8 mouse cellular contexts compared by ENCODE assay signal in the genomic region with DNA sequence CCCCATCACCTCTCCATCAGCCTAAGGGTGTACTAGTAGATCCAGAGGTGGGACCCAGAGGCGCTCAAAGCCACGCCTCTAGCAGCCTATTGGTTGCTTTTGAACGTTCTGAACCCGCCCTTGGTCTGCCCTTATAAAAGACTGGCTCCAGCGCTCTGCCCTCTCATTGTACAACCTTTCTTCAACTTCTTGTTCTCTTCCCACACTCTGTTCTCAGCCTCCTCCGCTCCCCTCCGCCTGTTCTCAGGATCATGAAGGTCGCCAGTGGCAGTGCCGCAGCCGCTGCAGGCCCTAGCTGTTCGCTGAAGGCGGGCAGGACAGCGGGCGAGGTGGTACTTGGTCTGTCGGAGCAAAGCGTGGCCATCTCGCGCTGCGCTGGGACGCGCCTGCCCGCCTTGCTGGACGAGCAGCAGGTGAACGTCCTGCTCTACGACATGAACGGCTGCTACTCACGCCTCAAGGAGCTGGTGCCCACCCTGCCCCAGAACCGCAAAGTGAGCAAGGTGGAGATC. TPM values are rescaled to one million over a fixed set of nuclear protein-coding genes. Genes with fewer than 3 reads are reported as not detected.
A peak's percentile ranks its signal among the peaks of the same experiment; 100 is the strongest.
DNase-seq lines count a peak whose midpoint lies in the region; ATAC-seq and TF ChIP-seq lines count a peak whose summit lies in the region.

A gene (plus strand): TSS at position 162 of the 512 bp plus-strand sequence.

- TF ChIP-seq CTCF in heart, adult 2 months (IDR thresholded peaks at IDR 0.05), result no peak
- no peak for TF ChIP-seq CTCF in kidney, adult 2 months (conservative IDR thresholded peaks at IDR 0.05; ENCODE audit: insufficient read depth, insufficient read length, low read depth, low read length)

- peak within 1 kb of the TSS; percentile 83 for H3K4me3 ChIP-seq in embryonic facial prominence, embryonic 14.5 days (ENCODE audit: low read depth, low read length)
- peak within 1 kb of the TSS; percentile 63 for H3K4me3 ChIP-seq in heart, adult 2 months
- peak within 1 kb of the TSS; percentile 76 for H3K4me3 ChIP-seq in kidney, adult 2 months (ENCODE audit: insufficient read depth, low read depth, low read length)
- peak within 1 kb of the TSS; percentile 88 for H3K4me3 ChIP-seq in limb, embryonic 14.5 days (replicated peaks; ENCODE audit: low read length)
- H3K4me3 ChIP-seq in midbrain, embryonic 16.5 days (ENCODE audit: low read depth, low read length), result peak within 1 kb of the TSS; percentile 41

- peak; percentile 99 for DNase-seq in 3T3-L1 (ENCODE audit: low read depth, low spot score)
- peak; percentile 93 for DNase-seq in adrenal gland, adult 2 months
- DNase-seq in embryonic facial prominence, embryonic 14.5 days (ENCODE audit: low spot score), result peak; percentile 98
- DNase-seq in heart, adult 2 months, result peak; percentile 90 to 91
- peak; percentile 96 for DNase-seq in kidney, adult 2 months
- DNase-seq in limb, embryonic 14.5 days (ENCODE audit: low spot score), result peak; percentile 99
- peak; percentile 52 to 72 for DNase-seq in spleen, postnatal 36 days (ENCODE audit: low spot score in 2 of 2)

- peak; percentile 91; the same call in 1 of the 2 replicates for TF ChIP-seq EP300 in heart, adult 2 months (IDR thresholded peaks at IDR 0.05; ENCODE audit: insufficient read depth, low read depth, low read length)

- TF ChIP-seq POLR2A in heart, adult 2 months (IDR thresholded peaks at IDR 0.05; ENCODE audit: insufficient read depth, low read depth, low read length), result peak; percentile 100
- TF ChIP-seq POLR2A in kidney, adult 2 months (IDR thresholded peaks at IDR 0.05; ENCODE audit: low read depth, low read length), result peak; percentile 63
- peak; percentile 99; the same call in 1 of the 2 replicates for TF ChIP-seq POLR2A in limb, embryonic 14.5 days (IDR thresholded peaks at IDR 0.05; ENCODE audit: borderline replicate concordance, extremely low read depth, insufficient read depth, insufficient read length)

- no peaks in the 10 kb centered on the region for H3K27me3 ChIP-seq in embryonic facial prominence, embryonic 14.5 days (replicated peaks; ENCODE audit: control insufficient read depth, insufficient read depth, low read length)
- no peaks in the 10 kb centered on the region for H3K27me3 ChIP-seq in heart, adult 2 months (ENCODE audit: control insufficient read depth, insufficient read depth, low read length)
- H3K27me3 ChIP-seq in kidney, adult 2 months (replicated peaks; ENCODE audit: control insufficient read depth, insufficient read depth, low read length), result no peaks in the 10 kb centered on the region
- no peaks in the 10 kb centered on the region for H3K27me3 ChIP-seq in limb, embryonic 14.5 days (ENCODE audit: control insufficient read depth, insufficient read depth, low read length)
- no peaks in the 10 kb centered on the region; the same call in 1 of the 2 replicates for H3K27me3 ChIP-seq in midbrain, embryonic 16.5 days (ENCODE audit: control insufficient read depth, insufficient read depth, low read depth, low read length)

- H3K4me1 ChIP-seq in embryonic facial prominence, embryonic 14.5 days (ENCODE audit: control insufficient read depth, insufficient read depth, low read length), result peaks cover 37% of the 10 kb centered on the region
- peaks cover 7% of the 10 kb centered on the region for H3K4me1 ChIP-seq in heart, adult 2 months (ENCODE audit: control insufficient read depth, insufficient read depth, low read length)
- peaks cover 8% of the 10 kb centered on the region; the same call in 1 of the 2 replicates for H3K4me1 ChIP-seq in kidney, adult 2 months (ENCODE audit: control insufficient read depth, insufficient read depth, low read length)
- peaks cover 27% of the 10 kb centered on the region for H3K4me1 ChIP-seq in limb, embryonic 14.5 days (ENCODE audit: control insufficient read depth, insufficient read depth, low read length)
- H3K4me1 ChIP-seq in midbrain, embryonic 16.5 days (ENCODE audit: control insufficient read depth, insufficient read depth, low read length), result peaks cover 30% of the 10 kb centered on the region

- intact Hi-C loops in heart, adult 2 months (cut with DNase I), result loop anchor here (1.0 kb wide), 2 partner anchors 12 to 50 kb away; no protein-coding TSS in a partner anchor

- peaks cover 5% of the 10 kb centered on the region; the same call in 1 of the 2 replicates for H3K36me3 ChIP-seq in embryonic facial prominence, embryonic 14.5 days (ENCODE audit: control insufficient read depth, insufficient read depth, low read length)
- no peaks in the 10 kb centered on the region for H3K36me3 ChIP-seq in heart, adult 2 months (ENCODE audit: control insufficient read depth, insufficient read depth, low read length)
- H3K36me3 ChIP-seq in kidney, adult 2 months (ENCODE audit: control insufficient read depth, insufficient read depth, low read length), result no peaks in the 10 kb centered on the region
- H3K36me3 ChIP-seq in limb, embryonic 14.5 days (ENCODE audit: control insufficient read depth, insufficient read depth, low read length), result peaks cover 11% of the 10 kb centered on the region; the same call in 1 of the 2 replicates
- H3K36me3 ChIP-seq in midbrain, embryonic 16.5 days (ENCODE audit: control insufficient read depth, insufficient read depth, low read length), result no peaks in the 10 kb centered on the region

- peak; percentile 76 for ATAC-seq in embryonic facial prominence, embryonic 14.5 days (ENCODE audit: low read depth)
- peak; percentile 77 for ATAC-seq in limb, embryonic 14.5 days (ENCODE audit: low FRiP score, low read depth)
- peak; percentile 66 for ATAC-seq in midbrain, embryonic 16.5 days

- H3K79me2 ChIP-seq in heart, adult 2 months (replicated peaks; ENCODE audit: control insufficient read depth, insufficient read depth, low read length), result no peaks in the 10 kb centered on the region

- under 1% methylated on average over 28 of the region's 28 CpGs for WGBS in embryonic facial prominence, embryonic 14.5 days
- WGBS in heart, adult 2 months, result 1% methylated on average over 28 of the region's 28 CpGs
- under 1% methylated on average over 28 of the region's 28 CpGs for WGBS in kidney, adult 2 months
- WGBS in limb, embryonic 14.5 days, result 1% methylated on average over 28 of the region's 28 CpGs
- 0% methylated on average over 28 of the region's 28 CpGs for WGBS in midbrain, embryonic 16.5 days

- H3K9ac ChIP-seq in embryonic facial prominence, embryonic 14.5 days (ENCODE audit: low read depth, low read length), result peak within 1 kb of the TSS; percentile 95
- H3K9ac ChIP-seq in heart, adult 2 months (ENCODE audit: low read depth, low read length), result peak within 1 kb of the TSS; percentile 98
- H3K9ac ChIP-seq in limb, embryonic 14.5 days (ENCODE audit: low read depth, low read length, severe bottlenecking), result peak within 1 kb of the TSS; percentile 92
- peak within 1 kb of the TSS; percentile 53 for H3K9ac ChIP-seq in midbrain, embryonic 16.5 days (ENCODE audit: low read depth, low read length)

- H3K27ac ChIP-seq in embryonic facial prominence, embryonic 14.5 days (replicated peaks; ENCODE audit: low read depth, low read length), result peak within 1 kb of the TSS; percentile 92
- H3K27ac ChIP-seq in heart, adult 2 months, result peak within 1 kb of the TSS; percentile 90
- peak within 1 kb of the TSS; percentile 81 for H3K27ac ChIP-seq in kidney, adult 2 months (ENCODE audit: insufficient read depth, low read depth, low read length)
- peak within 1 kb of the TSS; percentile 93 for H3K27ac ChIP-seq in limb, embryonic 14.5 days (replicated peaks; ENCODE audit: low read depth, low read length)
- H3K27ac ChIP-seq in midbrain, embryonic 16.5 days (ENCODE audit: low read length), result peak within 1 kb of the TSS; percentile 71

- H3K9me3 ChIP-seq in embryonic facial prominence, embryonic 14.5 days (ENCODE audit: control insufficient read depth, low read length), result no peaks in the 10 kb centered on the region
- H3K9me3 ChIP-seq in limb, embryonic 14.5 days (ENCODE audit: control insufficient read depth, low read length), result no peaks in the 10 kb centered on the region
- no peaks in the 10 kb centered on the region for H3K9me3 ChIP-seq in midbrain, embryonic 16.5 days (replicated peaks; ENCODE audit: control insufficient read depth, low read length, poor library complexity, severe bottlenecking)

- H3K4me2 ChIP-seq in embryonic facial prominence, embryonic 14.5 days (ENCODE audit: low read depth, low read length), result peak within 1 kb of the TSS; percentile 80
- H3K4me2 ChIP-seq in limb, embryonic 14.5 days (replicated peaks; ENCODE audit: low read depth, low read length, severe bottlenecking), result peak within 1 kb of the TSS; percentile 91
- peak within 1 kb of the TSS; percentile 75 for H3K4me2 ChIP-seq in midbrain, embryonic 16.5 days (ENCODE audit: low read length)

RNA-seq across cellular contexts. Expression of the gene that starts here (rescaled TPM):
- total RNA-seq in adrenal gland, adult 2 months (2021), result 10 to 100 TPM; 41.5 to 67.3 TPM
- 186 and 275 TPM in 2 replicates for polyA plus RNA-seq in adrenal gland, adult 2 months (2012; rRNA removed)
- polyA plus RNA-seq in embryonic facial prominence, embryonic 14.5 days (2014; fragmentation: Nextera tagmentation; extraction: Ambion mirVana), result 128 and 138 TPM in 2 replicates
- total RNA-seq in heart, adult 2 months (2021), result 10 to 100 TPM; 56.5 to 59.8 TPM
- 74.7 and 113 TPM in 2 replicates for polyA plus RNA-seq in heart, adult 2 months (2012; rRNA removed)
- 156 and 235 TPM in 2 replicates for polyA plus RNA-seq in kidney, adult 2 months (2012; rRNA removed)
- 444 and 565 TPM in 2 replicates for polyA plus RNA-seq in limb, embryonic 14.5 days (2012; rRNA removed)
- 184 and 198 TPM in 2 replicates for polyA plus RNA-seq in limb, embryonic 14.5 days (2014; fragmentation: Nextera tagmentation; extraction: Ambion mirVana)
- 23.7 and 35.7 TPM in 2 replicates for polyA plus RNA-seq in midbrain, embryonic 16.5 days (2015; fragmentation: Nextera tagmentation; extraction: Ambion mirVana)

Comparison
In these comparisons a context has a peak if more than half of its experiments do, and no peak if none do; other contexts are left out.
1. Peak in every context shown above with its lines: DNase-seq, ATAC-seq, H3K4me3 ChIP-seq and H3K27ac ChIP-seq.